Mouse (Mus musculus) embryonic facial prominence, embryonic 11.5 days (tissue): ENCODE measurements around the gene Fnip1. TPM values are rescaled to one million over a fixed set of nuclear protein-coding genes. Genes with fewer than 3 reads are reported as not detected.
A peak's percentile ranks its signal among the peaks of the same experiment; 100 is the strongest.
"Not testable (repeated sequence)": the region's sequence is repeated elsewhere in the genome, so short reads cannot be mapped to it uniquely, and the experiment has no call there.

Experiments
- ATAC-seq: fragments of 200-750 bp; cut with Nextera tagmentation; replicated peaks from 2 replicates; pipeline ENCODE4 v1.8.0; 2017; ENCODE audit warnings: low read depth; ENCODE audit not compliant: insufficient number of reproducible peaks, low FRiP score, low TSS enrichment
- DNase-seq: peaks from one replicate; pipeline ENCODE4 v3.0.0-alpha.2; 2015; ENCODE audit warnings: low spot score
- H3K27ac ChIP-seq: fragments of 300-500 bp; sonication (generic); replicated peaks from 2 replicates; pipeline ENCODE4 v1.5.1; 2014; ENCODE audit warnings: mild to moderate bottlenecking, low read depth, low read length, control low read depth
- H3K27me3 ChIP-seq: fragments of 300-500 bp; sonication (generic); 2 replicates; pipeline ENCODE4 v1.6.1; 2014; ENCODE audit warnings: mild to moderate bottlenecking, low read length, moderate library complexity, mixed read lengths; ENCODE audit not compliant: control insufficient read depth, insufficient read depth
- H3K36me3 ChIP-seq: fragments of 300-500 bp; sonication (generic); replicated peaks from 2 replicates; pipeline ENCODE4 v1.6.1; 2014; ENCODE audit warnings: low read depth, mild to moderate bottlenecking, low read length, moderate library complexity, mixed read lengths; ENCODE audit not compliant: control insufficient read depth, insufficient read depth
- H3K4me1 ChIP-seq: fragments of 300-500 bp; sonication (generic); 2 replicates; pipeline ENCODE4 v1.6.1; 2014; ENCODE audit warnings: low read length, mixed read lengths; ENCODE audit not compliant: control insufficient read depth, insufficient read depth
- H3K4me2 ChIP-seq: fragments of 300-500 bp; sonication (generic); 2 replicates; pipeline ENCODE4 v1.6.1; 2014; ENCODE audit warnings: low read depth, mild to moderate bottlenecking, control low read depth, low read length, moderate library complexity
- H3K4me3 ChIP-seq: fragments of 300-500 bp; sonication (generic); 2 replicates; pipeline ENCODE4 v1.5.1; 2014; ENCODE audit warnings: low read depth, low read length, control low read depth
- H3K9ac ChIP-seq: fragments of 300-500 bp; sonication (generic); replicated peaks from 2 replicates; pipeline ENCODE4 v1.6.1; 2014; ENCODE audit warnings: mild to moderate bottlenecking, control low read depth, low read length
- H3K9me3 ChIP-seq: fragments of 300-500 bp; sonication (generic); replicated peaks from 2 replicates; pipeline ENCODE4 v1.6.1; 2016; ENCODE audit warnings: mild to moderate bottlenecking, low read length, inconsistent platforms, mixed read lengths; ENCODE audit not compliant: control insufficient read depth
- WGBS: fragments of 180-500 bp; shearing (Covaris S2); extraction: QIAGEN DNeasy Blood & Tissue Kit; methylation state at CpG from one replicate; pipeline ENCODE4 v1.1.7; 2014; 5-methylcytosine and 5-hydroxymethylcytosine counted together
- polyA plus RNA-seq: library from polyadenylated mRNA; unstranded; fragments of >200 nt; fragmentation: Nextera tagmentation; extraction: Ambion mirVana; gene quantifications from 2 replicates; pipeline ENCODE4 v1.2.1, GENCODE M21; 2014

Fnip1 gene
- polyA plus RNA-seq: 13.6 and 14.1 TPM in 2 replicates

- peak within 1 kb of the TSS; percentile 93 for H3K4me3 ChIP-seq
- H3K27me3 ChIP-seq: no peaks in the 10 kb centered on the region
- no peaks in the 10 kb centered on the region for H3K36me3 ChIP-seq
- DNase-seq: peak; percentile 94
- peak within 1 kb of the TSS; percentile 41; the same call in 1 of the 2 replicates for H3K27ac ChIP-seq
- 0% methylated on average over 43 of the region's 47 CpGs for WGBS
- H3K4me1 ChIP-seq: no peaks in the 10 kb centered on the region
- H3K4me2 ChIP-seq: peak within 1 kb of the TSS; percentile 65
- ATAC-seq: peak; percentile 98
- peak within 1 kb of the TSS; percentile 89 for H3K9ac ChIP-seq
- H3K9me3 ChIP-seq: no peaks in the 10 kb centered on the region
Observed at GRCm38 (mm10) chr11:54437823-54438337, at the start of gene Fnip1. Fnip1 (plus strand) TSS chr11:54438199.

- Histone ChIP-seq H3K27ac (no peak overlapping the region), H3K9ac (no peak overlapping the region), H3K9me3 (no peaks in the 10 kb centered on the region), H3K4me1 (no peaks in the 10 kb centered on the region), H3K4me2 (no peak overlapping the region), H3K36me3 (no peaks in the 10 kb centered on the region), H3K27me3 (no peaks in the 10 kb centered on the region), H3K4me3 (no peak overlapping the region)
- WGBS: 74% methylated on average over 8 of the region's 8 CpGs
- DNase-seq: no peak
- ATAC-seq: no peak
Observed at GRCm38 (mm10) chr11:54390386-54390785, 47.6 kb upstream of the Fnip1 start.

GRCm38 (mm10) chr11:54391326-54391725, 46.7 kb upstream of the Fnip1 start:
- Histone ChIP-seq H3K4me3 (no peak overlapping the region), H3K9me3 (no peaks in the 10 kb centered on the region), H3K4me1 (no peaks in the 10 kb centered on the region), H3K4me2 (no peak overlapping the region), H3K27ac (no peak overlapping the region), H3K36me3 (no peaks in the 10 kb centered on the region), H3K27me3 (no peaks in the 10 kb centered on the region), H3K9ac (no peak overlapping the region)
- ATAC-seq: no peak
- WGBS: 87% methylated on average over 4 of the region's 4 CpGs
- DNase-seq: no peak

GRCm38 (mm10) chr11:54396686-54397085, 41.3 kb upstream of the Fnip1 start:
- WGBS: 71% methylated on average over 1 of the region's 1 CpGs

GRCm38 (mm10) chr11:54398058-54398457, 39.9 kb upstream of the Fnip1 start:
- ATAC-seq (no peak), DNase-seq (no peak)
- no peak overlapping the region for H3K4me2 ChIP-seq
- H3K9me3 ChIP-seq: no peaks in the 10 kb centered on the region
- 69% methylated on average over 4 of the region's 4 CpGs for WGBS
- H3K4me1 ChIP-seq: no peaks in the 10 kb centered on the region
- no peak overlapping the region for H3K9ac ChIP-seq
- no peaks in the 10 kb centered on the region for H3K36me3 ChIP-seq
- no peaks in the 10 kb centered on the region for H3K27me3 ChIP-seq
- no peak overlapping the region for H3K4me3 ChIP-seq
- H3K27ac ChIP-seq: no peak overlapping the region

More at GRCm38 (mm10) chr11:54396686-54397085, 41.3 kb upstream of the Fnip1 start:
- Histone ChIP-seq H3K4me2 (no peak overlapping the region), H3K9me3 (no peaks in the 10 kb centered on the region), H3K27me3 (no peaks in the 10 kb centered on the region), H3K36me3 (no peaks in the 10 kb centered on the region), H3K4me3 (no peak overlapping the region), H3K4me1 (no peaks in the 10 kb centered on the region), H3K9ac (no peak overlapping the region), H3K27ac (no peak overlapping the region)
- ATAC-seq (no peak), DNase-seq (no peak)

- ATAC-seq: not testable (repeated sequence)
Observed at GRCm38 (mm10) chr11:54400803-54401202, 37.2 kb upstream of the Fnip1 start.

GRCm38 (mm10) chr11:54404885-54405284, 33.1 kb upstream of the Fnip1 start:
- H3K27me3 ChIP-seq: no peaks in the 10 kb centered on the region
- no peak for DNase-seq
- no peak overlapping the region for H3K4me2 ChIP-seq
- 86% methylated on average over 4 of the region's 4 CpGs for WGBS
- H3K4me1 ChIP-seq: no peaks in the 10 kb centered on the region
- no peaks in the 10 kb centered on the region for H3K36me3 ChIP-seq
- no peak overlapping the region for H3K9ac ChIP-seq
- H3K4me3 ChIP-seq: no peak overlapping the region
- H3K9me3 ChIP-seq: no peaks in the 10 kb centered on the region
- no peak for ATAC-seq
- H3K27ac ChIP-seq: no peak overlapping the region

More at GRCm38 (mm10) chr11:54400803-54401202, 37.2 kb upstream of the Fnip1 start:
- not testable (repeated sequence) for H3K4me3 ChIP-seq, H3K27ac ChIP-seq, H3K4me2 ChIP-seq, H3K9me3 ChIP-seq, H3K4me1 ChIP-seq, H3K27me3 ChIP-seq, H3K36me3 ChIP-seq, H3K9ac ChIP-seq, DNase-seq
- 89% methylated on average over 20 of the region's 20 CpGs for WGBS

- no peak overlapping the region for H3K27ac ChIP-seq
- H3K4me3 ChIP-seq: no peak overlapping the region
- H3K9ac ChIP-seq: no peak overlapping the region
- no peaks in the 10 kb centered on the region for H3K36me3 ChIP-seq
- 78% methylated on average over 4 of the region's 4 CpGs for whole genome bisulfite sequencing
- DNase-seq (no peak), ATAC-seq (no peak)
- H3K9me3 ChIP-seq: no peaks in the 10 kb centered on the region
- no peaks in the 10 kb centered on the region for H3K4me1 ChIP-seq
- H3K27me3 ChIP-seq: no peaks in the 10 kb centered on the region
- H3K4me2 ChIP-seq: no peak overlapping the region
Observed at GRCm38 (mm10) chr11:54406930-54407546, 31.0 kb upstream of the Fnip1 start.
